Mouse (Mus musculus) urinary bladder, postnatal 25 days (tissue): ENCODE measurements at regions not wholly inside any gene's neighbourhood (a gene's known extent, or its start where the extent isn't known, plus 50 kb on each side); places are given as distances from the start of the nearest gene placed in this dataset.

ENCODE experiments used
- DNase-seq: peaks from one replicate; pipeline ENCODE4 v3.0.0; 2022; ENCODE audit warnings: low spot score

GRCm38 (mm10) chr9:116331406-116331805 is 156.2 kb upstream of the Tgfbr2 start:
- DNase-seq, result no peak

- DNase-seq, result no peak
These were observed 155.6 kb upstream of the Tgfbr2 start for GRCm38 (mm10) chr9:116330796-116331195.

- no peak for DNase-seq
These were observed 154.0 kb upstream of the Tgfbr2 start for GRCm38 (mm10) chr9:116329147-116329546.

GRCm38 (mm10) chr9:116328201-116328600 is 153.0 kb upstream of the Tgfbr2 start:
- DNase-seq, result no peak

GRCm38 (mm10) chr9:116327080-116327479 is 151.9 kb upstream of the Tgfbr2 start:
- no peak for DNase-seq

- no peak for DNase-seq
These were observed 149.8 kb upstream of the Tgfbr2 start for GRCm38 (mm10) chr9:116324971-116325370.

- no peak for DNase-seq
These were observed 148.9 kb upstream of the Tgfbr2 start for GRCm38 (mm10) chr9:116323871-116324721.

- no peak for DNase-seq
These were observed 146.7 kb upstream of the Tgfbr2 start for GRCm38 (mm10) chr9:116321908-116322307.

GRCm38 (mm10) chr9:116319421-116319820 is 144.3 kb upstream of the Tgfbr2 start:
- DNase-seq, result no peak

- no peak for DNase-seq
These were observed 141.5 kb upstream of the Tgfbr2 start for GRCm38 (mm10) chr9:116316582-116317095.

GRCm38 (mm10) chr9:116314803-116315202 is 139.6 kb upstream of the Tgfbr2 start:
- no peak for DNase-seq

- no peak for DNase-seq
These were observed 139.0 kb upstream of the Tgfbr2 start for GRCm38 (mm10) chr9:116313932-116314790.

- DNase-seq, result no peak
These were observed 136.2 kb upstream of the Tgfbr2 start for GRCm38 (mm10) chr9:116311364-116311763.

- no peak for DNase-seq
These were observed 126.4 kb upstream of the Tgfbr2 start for GRCm38 (mm10) chr9:116301602-116302001.

GRCm38 (mm10) chr9:116298791-116299190 is 123.6 kb upstream of the Tgfbr2 start:
- no peak for DNase-seq

- no peak for DNase-seq
These were observed 121.2 kb upstream of the Tgfbr2 start for GRCm38 (mm10) chr9:116296349-116296748.

GRCm38 (mm10) chr9:116294073-116294472 is 118.9 kb upstream of the Tgfbr2 start:
- DNase-seq, result no peak

- DNase-seq, result no peak
These were observed 118.0 kb upstream of the Tgfbr2 start for GRCm38 (mm10) chr9:116293110-116293509.

GRCm38 (mm10) chr9:116291624-116292023 is 116.5 kb upstream of the Tgfbr2 start:
- DNase-seq, result no peak

- no peak for DNase-seq
These were observed 115.7 kb upstream of the Tgfbr2 start for GRCm38 (mm10) chr9:116290896-116291295.

GRCm38 (mm10) chr9:116285691-116286431 is 110.7 kb upstream of the Tgfbr2 start:
- DNase-seq, result no peak
